Mouse (Mus musculus) hindbrain, embryonic 10.5 days (tissue): ENCODE data around the gene Syt16. TPM values are rescaled to one million over a fixed set of nuclear protein-coding genes. Genes with fewer than 3 reads are reported as not detected.

Experiments used
- DNase-seq: peaks from one replicate; pipeline ENCODE4 v3.0.0-alpha.2; 2017; ENCODE audit warnings: low spot score
- H3K27ac ChIP-seq: fragments of 300-500 bp; sonication (generic); 2 replicates; pipeline ENCODE4 v1.5.1; 2016; ENCODE audit warnings: mild to moderate bottlenecking, moderate library complexity
- H3K27me3 ChIP-seq: fragments of 300-500 bp; sonication (generic); 2 replicates; pipeline ENCODE4 v1.6.1; 2016; ENCODE audit warnings: mild to moderate bottlenecking; ENCODE audit not compliant: poor library complexity, insufficient read depth, severe bottlenecking
- H3K36me3 ChIP-seq: fragments of 300-500 bp; sonication (generic); 2 replicates; pipeline ENCODE4 v1.6.1; 2016; ENCODE audit warnings: mild to moderate bottlenecking, moderate library complexity
- H3K4me1 ChIP-seq: fragments of 300-500 bp; sonication (generic); replicated peaks from 2 replicates; pipeline ENCODE4 v1.6.1; 2016; ENCODE audit warnings: mild to moderate bottlenecking
- H3K4me3 ChIP-seq: fragments of 300-500 bp; sonication (generic); 2 replicates; pipeline ENCODE4 v1.5.1; 2016; ENCODE audit warnings: mild to moderate bottlenecking, moderate library complexity
- H3K9me3 ChIP-seq: fragments of 300-500 bp; sonication (generic); 2 replicates; pipeline ENCODE4 v1.6.1; 2016; ENCODE audit warnings: mild to moderate bottlenecking, moderate library complexity
- WGBS: fragments of 180-500 bp; shearing (Covaris S2); methylation state at CpG from one replicate; pipeline ENCODE4 v1.1.7; 2016; 5-methylcytosine and 5-hydroxymethylcytosine counted together
- polyA plus RNA-seq: library from polyadenylated mRNA; unstranded; fragments of >200 nt; fragmentation: Nextera tagmentation; extraction: Ambion mirVana; gene quantifications from 2 replicates; pipeline ENCODE4 v1.2.1, GENCODE M21; 2016

The Syt16 gene
- polyA plus RNA-seq, 1 experiment from 2014 or later: 5.1 TPM

DNA sequence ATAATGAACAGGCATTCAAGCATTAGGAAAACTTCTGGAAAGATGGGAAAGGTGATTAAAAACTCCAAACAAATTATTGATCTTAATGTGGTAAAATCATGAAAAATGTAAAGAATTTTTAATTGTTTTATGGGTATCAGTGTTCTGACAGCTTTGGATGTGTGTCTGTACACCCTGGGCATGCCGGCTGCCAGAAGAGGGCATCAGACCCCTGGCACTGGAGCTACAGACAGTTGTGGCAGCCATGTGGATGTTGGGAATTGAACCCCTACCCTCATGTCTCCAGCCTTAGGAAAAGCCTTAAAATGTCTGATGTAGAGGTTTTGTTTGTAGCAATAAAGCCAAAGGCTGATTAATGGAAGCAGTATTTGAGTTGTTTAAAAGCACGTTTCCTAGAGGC lies 27.5 kb downstream of the Syt16 start:
- H3K9me3 ChIP-seq: no peaks in the 10 kb centered on the region
- no peak overlapping the region for H3K4me3 ChIP-seq
- H3K27ac ChIP-seq: no peak overlapping the region
- H3K36me3 ChIP-seq: no peaks in the 10 kb centered on the region
- DNase-seq: no peak
- no peaks in the 10 kb centered on the region for H3K4me1 ChIP-seq
- WGBS: 96% methylated on average over 2 of the region's 2 CpGs
- no peaks in the 10 kb centered on the region for H3K27me3 ChIP-seq

DNA sequence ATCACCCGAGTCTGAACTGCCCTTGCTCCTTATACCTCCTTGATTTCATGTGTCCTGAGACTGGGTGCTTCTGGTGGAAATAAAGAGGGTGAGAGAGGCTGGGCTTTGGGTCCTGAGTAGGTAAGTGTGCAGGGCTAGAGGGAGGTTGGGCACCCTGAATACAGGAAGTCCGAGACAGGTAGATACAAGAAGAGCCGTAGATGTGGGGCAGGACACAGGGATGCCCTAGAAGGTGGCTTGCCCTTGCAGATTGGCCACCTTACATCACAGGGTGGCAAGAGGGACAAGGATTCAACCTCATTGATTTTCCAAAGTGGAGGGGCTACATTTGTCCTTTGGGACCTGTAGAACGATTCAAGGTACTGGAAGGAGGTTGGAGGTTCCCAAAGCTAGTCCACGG lies 45.8 kb downstream of the Syt16 start:
- Histone ChIP-seq H3K9me3 (no peaks in the 10 kb centered on the region), H3K27me3 (no peaks in the 10 kb centered on the region), H3K36me3 (no peaks in the 10 kb centered on the region), H3K4me1 (no peaks in the 10 kb centered on the region), H3K4me3 (no peak overlapping the region), H3K27ac (no peak overlapping the region)
- WGBS: 87% methylated on average over 5 of the region's 5 CpGs
- no peak for DNase-seq

DNA sequence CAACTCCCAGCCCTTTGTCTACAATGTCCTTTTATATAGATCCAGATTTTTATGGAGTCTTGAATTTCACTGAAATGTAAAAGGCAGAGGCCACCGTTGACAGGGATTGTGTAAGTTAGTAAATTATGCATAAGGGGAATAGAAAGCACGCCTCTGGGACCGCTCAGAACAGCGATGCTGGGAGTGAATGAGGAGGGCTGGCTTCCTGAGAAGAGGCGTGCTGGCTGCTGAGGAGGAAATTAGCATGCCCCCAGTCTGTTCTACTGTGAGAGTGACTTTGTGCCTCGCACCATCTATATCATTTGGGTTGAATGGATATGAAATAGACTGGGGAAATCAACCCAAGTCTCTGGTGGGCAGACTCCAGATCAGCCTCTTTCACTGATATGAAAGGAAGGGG lies 46.3 kb downstream of the Syt16 start:
- Histone ChIP-seq H3K27me3 (no peaks in the 10 kb centered on the region), H3K27ac (no peak overlapping the region), H3K4me3 (no peak overlapping the region), H3K9me3 (no peaks in the 10 kb centered on the region), H3K4me1 (no peaks in the 10 kb centered on the region), H3K36me3 (no peaks in the 10 kb centered on the region)
- WGBS: 59% methylated on average over 6 of the region's 6 CpGs
- DNase-seq: no peak

DNA sequence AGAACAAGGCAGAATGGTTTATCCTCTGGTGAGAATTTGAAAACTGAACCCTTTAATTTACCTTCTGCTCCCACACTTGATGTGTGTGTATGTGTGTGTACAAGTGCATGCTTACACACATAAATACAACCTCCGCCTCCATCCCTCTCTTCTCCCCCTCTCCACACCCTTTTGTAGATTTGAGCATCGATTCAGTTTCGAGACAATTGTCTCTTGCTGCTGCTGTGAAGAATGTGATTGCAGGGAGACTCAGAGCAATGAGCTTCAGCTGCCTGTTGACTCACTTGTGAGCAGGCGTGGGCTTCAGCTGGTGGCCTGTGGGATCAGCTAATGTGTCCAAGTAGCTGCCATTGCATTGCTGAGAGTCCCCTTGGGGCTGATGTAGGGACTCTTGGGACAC lies 46.8 kb downstream of the Syt16 start:
- Histone ChIP-seq H3K27me3 (no peaks in the 10 kb centered on the region), H3K4me1 (no peaks in the 10 kb centered on the region), H3K9me3 (no peaks in the 10 kb centered on the region), H3K27ac (no peak overlapping the region), H3K36me3 (no peaks in the 10 kb centered on the region), H3K4me3 (no peak overlapping the region)
- WGBS: 81% methylated on average over 4 of the region's 4 CpGs
- no peak for DNase-seq

DNA sequence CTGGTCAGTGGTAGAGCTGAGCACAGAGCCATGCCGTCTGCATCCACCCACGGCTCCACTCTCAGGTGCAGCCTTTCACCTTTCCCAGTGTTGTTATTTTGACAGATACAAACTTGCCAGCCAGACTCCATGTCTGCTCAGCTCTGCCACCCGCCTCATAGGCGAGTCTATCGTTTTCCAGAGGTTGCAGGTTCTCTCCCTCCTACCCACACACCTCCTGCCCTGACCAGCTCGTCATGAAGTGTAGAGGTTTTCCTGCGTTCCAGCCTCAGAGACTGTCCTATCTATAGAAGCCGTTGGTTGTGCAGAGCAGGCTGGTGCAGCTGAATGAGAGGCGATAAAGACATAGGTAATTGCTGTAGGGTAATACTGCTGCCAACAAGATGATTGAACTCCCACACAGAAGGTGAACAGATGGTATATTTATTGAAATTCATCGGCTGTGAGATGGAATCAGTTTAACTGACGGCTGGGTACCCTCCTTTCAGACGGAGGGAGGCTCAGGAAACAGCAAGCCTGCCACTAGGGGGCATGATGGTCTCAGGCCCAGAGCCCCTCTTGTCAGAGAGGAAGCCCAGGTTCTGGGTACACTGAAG lies 58.0 kb downstream of the Syt16 start:
- H3K4me3 ChIP-seq: no peak overlapping the region
- no peaks in the 10 kb centered on the region for H3K9me3 ChIP-seq
- H3K36me3 ChIP-seq: no peaks in the 10 kb centered on the region
- 0 out of 2 replicates have a peak, but pooled peaks cover 4% of the 10 kb centered on the region for H3K4me1 ChIP-seq
- 61% methylated on average over 12 of the region's 12 CpGs for WGBS
- peak; percentile 58 for DNase-seq
- no peaks in the 10 kb centered on the region for H3K27me3 ChIP-seq
- no peak overlapping the region for H3K27ac ChIP-seq

DNA sequence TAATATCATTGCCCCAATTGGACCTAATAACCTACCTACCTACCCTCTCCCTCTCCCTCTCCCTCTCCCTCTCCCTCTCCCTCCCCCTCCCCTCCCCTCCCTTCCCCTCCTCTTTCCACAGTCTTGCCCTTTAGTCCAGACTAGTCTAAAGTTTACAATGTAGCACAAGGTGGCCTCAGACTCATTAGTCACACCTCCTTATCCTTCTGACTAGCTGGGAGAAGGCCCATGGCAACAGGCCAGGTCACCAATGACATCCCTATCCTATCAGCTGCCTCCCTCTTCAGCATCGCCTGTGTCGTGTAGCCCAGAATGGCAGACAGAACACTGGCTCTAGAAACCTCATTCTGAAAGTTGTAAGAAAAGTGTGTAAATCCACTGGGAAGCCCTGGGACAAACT lies 58.7 kb downstream of the Syt16 start:
- DNase-seq: no peak
- no peak overlapping the region for H3K27ac ChIP-seq
- H3K9me3 ChIP-seq: no peaks in the 10 kb centered on the region
- no peak overlapping the region for H3K4me3 ChIP-seq
- no peaks in the 10 kb centered on the region for H3K36me3 ChIP-seq
- WGBS: 60% methylated on average over 2 of the region's 2 CpGs
- H3K4me1 ChIP-seq: 0 out of 2 replicates have a peak, but pooled peaks cover 4% of the 10 kb centered on the region
- no peaks in the 10 kb centered on the region for H3K27me3 ChIP-seq

DNA sequence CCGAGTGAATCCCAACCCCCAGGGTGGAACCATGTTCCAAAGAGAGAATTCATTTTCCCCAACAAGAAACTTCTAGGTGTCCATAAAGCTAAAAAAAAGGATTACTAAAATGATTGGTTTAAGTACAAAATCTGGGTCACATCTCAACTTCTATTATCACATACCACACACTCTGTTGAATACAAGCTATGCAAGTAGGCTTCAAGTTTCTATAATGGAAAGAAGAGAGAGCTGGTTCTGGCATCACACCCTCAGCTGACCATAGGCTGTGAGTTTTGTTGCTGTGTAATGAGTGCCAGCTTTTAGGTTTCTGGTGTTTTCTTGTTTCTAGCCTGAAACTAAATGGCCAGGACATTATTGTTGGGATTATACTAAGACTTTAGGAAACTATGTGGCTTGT lies 65.1 kb downstream of the Syt16 start:
- Histone ChIP-seq H3K4me1 (no peaks in the 10 kb centered on the region), H3K4me3 (no peak overlapping the region), H3K27me3 (no peaks in the 10 kb centered on the region), H3K36me3 (no peaks in the 10 kb centered on the region), H3K9me3 (no peaks in the 10 kb centered on the region), H3K27ac (no peak overlapping the region)
- 87% methylated on average over 1 of the region's 1 CpGs for WGBS
- no peak for DNase-seq

DNA sequence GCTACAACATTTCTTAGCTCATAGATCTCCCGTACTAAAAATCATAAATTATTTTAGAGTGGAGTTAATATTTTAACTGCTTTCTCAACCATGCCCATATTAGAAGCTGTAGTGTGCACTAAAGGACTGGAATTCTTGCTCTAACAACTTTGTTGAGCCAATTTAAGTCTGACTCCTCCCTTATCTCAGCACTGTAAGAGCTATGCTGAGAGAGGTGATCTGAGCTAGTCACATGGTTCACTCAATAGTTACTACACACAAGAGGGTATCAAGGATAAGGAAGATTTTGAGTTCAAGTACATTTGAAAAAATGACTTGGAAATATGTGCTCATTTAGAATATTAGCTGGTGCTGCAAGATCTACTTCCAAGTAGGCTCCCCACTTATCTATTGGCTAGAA lies 71.5 kb downstream of the Syt16 start:
- 86% methylated on average over 1 of the region's 1 CpGs for WGBS
- no peaks in the 10 kb centered on the region for H3K9me3 ChIP-seq

DNA sequence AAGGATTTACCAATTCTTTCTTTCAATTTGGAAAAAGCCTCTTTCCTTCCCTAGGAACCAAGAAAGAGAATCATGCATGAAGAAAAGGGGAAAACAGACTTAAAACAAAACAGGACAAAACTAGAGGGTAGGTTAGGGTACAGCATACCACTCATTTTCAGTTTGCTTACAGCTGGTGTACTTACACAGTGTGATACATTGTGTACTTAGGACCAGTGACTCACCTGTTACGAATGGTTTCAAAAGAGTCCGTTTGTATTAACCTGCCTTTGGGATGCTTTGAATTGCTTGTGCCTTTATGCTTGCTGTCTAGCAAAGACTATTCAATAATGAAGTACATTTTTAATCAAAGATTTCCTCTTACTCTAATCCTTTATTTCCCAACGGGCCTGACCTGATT lies 78.1 kb downstream of the Syt16 start:
- H3K36me3 ChIP-seq: no peaks in the 10 kb centered on the region
- no peak overlapping the region for H3K4me3 ChIP-seq
- no peaks in the 10 kb centered on the region for H3K4me1 ChIP-seq
- 84% methylated on average over 3 of the region's 3 CpGs for WGBS
- no peaks in the 10 kb centered on the region for H3K9me3 ChIP-seq
- no peak overlapping the region for H3K27ac ChIP-seq
- H3K27me3 ChIP-seq: no peaks in the 10 kb centered on the region
- no peak for DNase-seq

More for the DNA sequence above, 71.5 kb downstream of the Syt16 start:
- no peaks in the 10 kb centered on the region for H3K36me3 ChIP-seq
- no peak overlapping the region for H3K4me3 ChIP-seq
- no peaks in the 10 kb centered on the region for H3K4me1 ChIP-seq
- H3K27ac ChIP-seq: no peak overlapping the region
- no peaks in the 10 kb centered on the region for H3K27me3 ChIP-seq
- no peak for DNase-seq

DNA sequence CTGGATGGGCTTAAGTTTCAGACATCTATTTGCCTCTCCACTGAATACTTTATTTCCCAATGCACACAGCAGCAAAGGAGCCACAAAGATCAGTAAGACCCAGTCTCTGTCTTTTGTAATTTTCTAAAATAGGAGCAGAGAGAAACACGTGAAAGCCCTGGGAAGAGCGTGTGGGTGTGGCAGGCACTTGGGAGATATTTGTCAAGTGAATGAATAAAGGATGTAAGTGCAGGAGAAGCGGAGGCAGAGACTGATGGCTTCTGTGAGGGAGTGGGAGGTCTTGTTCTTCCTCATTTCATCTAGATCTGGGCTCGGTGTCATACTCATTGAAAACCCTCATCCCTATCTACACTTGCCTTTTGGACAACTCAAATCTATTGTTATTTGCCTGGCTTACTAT lies 78.6 kb downstream of the Syt16 start:
- WGBS: 69% methylated on average over 4 of the region's 4 CpGs
- H3K4me1 ChIP-seq: no peaks in the 10 kb centered on the region
- H3K27ac ChIP-seq: no peak overlapping the region
- H3K36me3 ChIP-seq: no peaks in the 10 kb centered on the region
- H3K9me3 ChIP-seq: no peaks in the 10 kb centered on the region
- no peak overlapping the region for H3K4me3 ChIP-seq
- no peaks in the 10 kb centered on the region for H3K27me3 ChIP-seq
- no peak for DNase-seq

DNA sequence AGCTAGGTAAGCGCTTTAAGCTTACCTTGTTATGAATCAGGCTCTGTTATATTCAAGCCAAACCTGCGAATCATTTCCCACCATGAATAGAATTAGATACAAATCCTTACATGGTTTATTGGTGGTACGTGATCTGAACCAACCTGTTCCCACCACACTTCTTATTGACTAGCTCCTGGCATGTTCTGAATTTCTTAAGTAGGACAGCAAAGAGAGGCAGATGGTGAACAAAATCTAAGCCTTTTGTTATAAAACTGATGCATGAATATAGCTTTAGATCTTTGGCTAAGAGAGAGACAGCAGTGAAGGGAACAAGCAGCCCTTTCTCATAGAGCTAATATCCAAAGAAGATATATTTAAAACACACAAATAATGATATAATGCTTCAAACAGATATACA lies 83.7 kb downstream of the Syt16 start:
- Histone ChIP-seq H3K36me3 (no peaks in the 10 kb centered on the region), H3K4me1 (no peaks in the 10 kb centered on the region), H3K4me3 (no peak overlapping the region), H3K27me3 (no peaks in the 10 kb centered on the region), H3K9me3 (no peaks in the 10 kb centered on the region), H3K27ac (no peak overlapping the region)
- no peak for DNase-seq
- 91% methylated on average over 3 of the region's 3 CpGs for WGBS

DNA sequence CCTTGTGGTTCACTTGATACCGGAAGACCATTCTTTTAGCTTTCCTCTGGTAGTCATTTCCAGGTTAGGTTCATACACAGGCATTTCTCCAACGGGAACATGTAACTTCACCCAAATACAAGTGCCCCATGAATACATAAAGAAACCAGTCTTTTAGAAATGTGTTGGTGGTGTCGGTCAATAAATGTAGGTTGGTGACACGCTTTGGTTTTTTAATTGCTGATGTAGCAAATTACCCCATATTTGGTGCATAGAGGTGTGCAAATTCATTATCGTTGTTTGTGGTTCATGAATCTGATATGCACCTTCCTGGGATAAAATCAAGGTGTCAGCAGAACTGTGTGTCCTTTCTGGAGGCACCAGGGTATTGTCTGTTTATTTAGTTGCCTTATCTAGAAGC lies 86.9 kb downstream of the Syt16 start:
- 94% methylated on average over 5 of the region's 5 CpGs for WGBS
- Histone ChIP-seq H3K4me3 (no peak overlapping the region), H3K4me1 (peaks cover 12% of the 10 kb centered on the region; the same call in 1 of the 2 replicates), H3K27ac (no peak overlapping the region), H3K9me3 (no peaks in the 10 kb centered on the region), H3K36me3 (no peaks in the 10 kb centered on the region), H3K27me3 (no peaks in the 10 kb centered on the region)
- DNase-seq: no peak

DNA sequence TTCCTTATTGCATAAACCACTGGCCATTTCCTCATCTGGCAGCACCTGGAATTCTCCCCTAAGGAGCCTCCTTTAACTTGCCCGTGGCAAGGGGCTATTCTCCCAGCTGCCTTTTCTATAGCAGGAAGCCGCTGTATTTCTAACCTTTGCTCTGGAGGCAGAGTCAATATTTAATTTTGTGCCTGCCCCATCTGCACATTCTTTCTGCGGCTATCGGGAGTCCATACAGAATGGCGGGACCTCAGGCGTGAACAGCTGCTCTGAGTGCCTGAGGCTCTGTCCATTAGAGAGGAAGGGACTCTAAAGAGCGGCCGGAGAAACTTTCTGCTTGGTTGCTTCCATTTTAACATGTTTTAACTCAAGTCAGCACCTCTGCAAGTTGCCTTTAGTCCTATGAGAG lies 89.6 kb downstream of the Syt16 start:
- peak; percentile 34 for DNase-seq
- Histone ChIP-seq H3K4me3 (no peak overlapping the region), H3K27me3 (no peaks in the 10 kb centered on the region), H3K4me1 (peaks cover 12% of the 10 kb centered on the region; the same call in 1 of the 2 replicates), H3K9me3 (no peaks in the 10 kb centered on the region), H3K36me3 (no peaks in the 10 kb centered on the region), H3K27ac (no peak overlapping the region)
- WGBS: 52% methylated on average over 8 of the region's 8 CpGs
